Mouse (Mus musculus) cortical plate, adult 2 months (tissue): ENCODE measurements around the gene Dab1.

Source experiments
- CTCF ChIP-seq: fragments of 200-500 bp; IDR thresholded peaks from 2 replicates; pipeline ENCODE4 v1.5.1; 2011; ENCODE audit warnings: mild to moderate bottlenecking, control low read depth, low read length; ENCODE audit not compliant: insufficient read depth; ENCODE audit errors: extremely low read depth
- POLR2A ChIP-seq: fragments of 200-500 bp; IDR thresholded peaks from 2 replicates; pipeline ENCODE4 v1.6.1; 2011; ENCODE audit warnings: mild to moderate bottlenecking, low read length, control low read depth; ENCODE audit not compliant: insufficient read depth; ENCODE audit errors: extremely low read depth

DNA sequence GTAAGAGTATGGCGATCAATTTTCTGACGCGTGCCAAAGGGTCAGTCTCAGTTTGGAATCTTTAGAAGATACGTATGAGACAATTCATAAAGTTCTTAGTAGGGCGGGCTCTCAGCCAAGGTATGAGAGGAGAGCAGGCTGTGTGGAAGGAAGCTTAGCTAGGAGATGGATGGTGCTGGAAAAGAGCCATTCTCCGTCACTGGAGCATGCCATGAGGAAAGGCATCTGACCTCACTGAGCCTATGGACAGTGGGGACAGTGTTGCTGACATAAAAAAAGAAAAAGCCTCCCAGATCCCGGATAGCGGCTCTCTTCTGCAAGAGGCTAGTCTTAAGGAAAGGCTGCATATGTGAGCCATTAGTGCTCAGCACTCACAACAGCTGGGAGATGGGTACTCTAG lies 579.5 kb downstream of the Dab1 start:
- no peak for TF ChIP-seq CTCF
- TF ChIP-seq POLR2A: no peak
